8 mouse cellular contexts compared by ENCODE assay signal in the genomic region with DNA sequence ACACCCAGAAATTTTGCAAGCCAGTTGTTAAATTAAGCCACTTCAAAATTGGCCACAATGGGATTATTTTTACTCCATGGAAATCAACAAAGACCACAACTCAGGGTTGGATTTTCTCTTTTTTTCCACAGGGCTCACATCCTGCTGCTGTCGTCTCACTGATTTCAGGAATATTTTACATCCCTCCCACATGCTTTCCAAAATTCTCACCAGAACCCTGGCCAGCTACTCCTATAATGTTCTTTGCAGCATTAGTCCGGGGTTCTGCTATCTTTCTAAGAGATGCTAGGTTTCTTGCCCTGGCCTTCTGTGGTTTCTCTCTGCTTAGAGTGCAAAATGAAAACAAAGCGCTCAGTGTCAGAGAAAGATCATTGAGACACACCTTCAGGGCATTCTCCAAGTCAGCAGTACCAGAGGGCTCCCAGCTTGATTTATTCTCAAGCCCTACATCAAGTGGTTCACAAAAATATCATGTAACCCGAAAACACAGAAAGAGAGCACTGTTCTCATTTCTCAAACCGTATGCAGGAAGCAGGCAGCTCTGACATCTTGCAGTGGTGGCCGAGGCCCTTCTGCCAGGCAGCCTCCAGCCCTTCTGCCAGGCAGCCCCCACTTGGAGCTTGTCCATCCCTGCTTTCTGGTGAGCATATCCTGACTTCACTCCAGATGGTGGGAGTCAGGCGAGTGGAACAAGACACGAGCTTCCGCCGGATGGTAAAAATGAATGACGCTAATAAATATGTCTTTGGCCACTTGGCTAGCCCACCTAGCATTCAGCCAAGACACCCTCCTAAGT.
DNase-seq lines count a peak whose midpoint lies in the region; ATAC-seq and TF ChIP-seq lines count a peak whose summit lies in the region.

No protein-coding gene starts in this region.

- H3K9me3 ChIP-seq in hindbrain, embryonic 13.5 days = no peaks in the 10 kb centered on the region
- H3K9me3 ChIP-seq in limb, embryonic 11.5 days (ENCODE audit: control insufficient read depth, low read length) = no peaks in the 10 kb centered on the region
- H3K9me3 ChIP-seq in stomach, postnatal 0 days (ENCODE audit: control insufficient read depth, low read length) = no peaks in the 10 kb centered on the region
- no peaks in the 10 kb centered on the region for H3K9me3 ChIP-seq in intestine, embryonic 15.5 days

- H3K36me3 ChIP-seq in kidney, adult 2 months (ENCODE audit: control insufficient read depth, insufficient read depth, low read length) = no peaks in the 10 kb centered on the region
- H3K36me3 ChIP-seq in hindbrain, embryonic 13.5 days = no peaks in the 10 kb centered on the region
- H3K36me3 ChIP-seq in limb, embryonic 11.5 days (ENCODE audit: control insufficient read depth, insufficient read depth, low read length) = no peaks in the 10 kb centered on the region
- no peaks in the 10 kb centered on the region for H3K36me3 ChIP-seq in stomach, postnatal 0 days (ENCODE audit: control insufficient read depth, insufficient read depth, low read length)
- no peaks in the 10 kb centered on the region for H3K36me3 ChIP-seq in intestine, embryonic 15.5 days

- no peak for TF ChIP-seq CTCF in kidney, adult 2 months (conservative IDR thresholded peaks at IDR 0.05; ENCODE audit: insufficient read depth, insufficient read length, low read depth, low read length)
- TF ChIP-seq CTCF in stomach, postnatal 0 days (IDR thresholded peaks at IDR 0.05; ENCODE audit: low read depth) = no peak

- H3K9ac ChIP-seq in hindbrain, embryonic 13.5 days = no peak overlapping the region
- no peak overlapping the region for H3K9ac ChIP-seq in limb, embryonic 11.5 days (ENCODE audit: low read length)
- no peak overlapping the region for H3K9ac ChIP-seq in stomach, postnatal 0 days (ENCODE audit: low read length)
- H3K9ac ChIP-seq in intestine, embryonic 15.5 days = no peak overlapping the region

- no peak overlapping the region for H3K4me2 ChIP-seq in hindbrain, embryonic 13.5 days
- no peak overlapping the region for H3K4me2 ChIP-seq in limb, embryonic 11.5 days (ENCODE audit: low read depth, severe bottlenecking)
- no peak overlapping the region for H3K4me2 ChIP-seq in stomach, postnatal 0 days (replicated peaks; ENCODE audit: low read depth)
- no peak overlapping the region for H3K4me2 ChIP-seq in intestine, embryonic 15.5 days (replicated peaks)

- TF ChIP-seq EP300 in stomach, postnatal 0 days (optimal IDR thresholded peaks at IDR 0.05) = no peak

- no peaks in the 10 kb centered on the region for H3K27me3 ChIP-seq in kidney, adult 2 months (replicated peaks; ENCODE audit: control insufficient read depth, insufficient read depth, low read length)
- no peaks in the 10 kb centered on the region for H3K27me3 ChIP-seq in hindbrain, embryonic 13.5 days
- no peaks in the 10 kb centered on the region for H3K27me3 ChIP-seq in limb, embryonic 11.5 days (ENCODE audit: control insufficient read depth, insufficient read depth, low read length)
- no peaks in the 10 kb centered on the region for H3K27me3 ChIP-seq in stomach, postnatal 0 days (ENCODE audit: control insufficient read depth, insufficient read depth, low read length)
- H3K27me3 ChIP-seq in intestine, embryonic 15.5 days (replicated peaks) = no peaks in the 10 kb centered on the region

- DNase-seq in kidney, adult 2 months = peak; percentile 10
- no peak for DNase-seq in kidney, adult 18-20 months
- DNase-seq in cerebellum, postnatal 14 days = peak; percentile 93 to 96
- peak; percentile 28 for DNase-seq in limb, embryonic 11.5 days (ENCODE audit: low spot score)
- peak; percentile 14 for DNase-seq in stomach, postnatal 0 days (ENCODE audit: low spot score)
- DNase-seq in natural killer cell, adult 2 months (ENCODE audit: low spot score in 2 of 2) = no peak

- no peak overlapping the region for H3K27ac ChIP-seq in kidney, adult 2 months (ENCODE audit: insufficient read depth, low read depth, low read length)
- H3K27ac ChIP-seq in hindbrain, embryonic 13.5 days = no peak overlapping the region
- H3K27ac ChIP-seq in limb, embryonic 11.5 days (replicated peaks; ENCODE audit: low read depth, low read length) = no peak overlapping the region
- peak overlapping the region; percentile 49; the same call in 1 of the 2 replicates for H3K27ac ChIP-seq in stomach, postnatal 0 days (replicated peaks)
- no peak overlapping the region for H3K27ac ChIP-seq in intestine, embryonic 15.5 days

- TF ChIP-seq POLR2A in kidney, adult 2 months (IDR thresholded peaks at IDR 0.05; ENCODE audit: low read depth, low read length) = no peak

- 40% methylated on average over 11 of the region's 11 CpGs for WGBS in kidney, adult 2 months
- 69% methylated on average over 11 of the region's 11 CpGs for WGBS in hindbrain, embryonic 13.5 days
- WGBS in limb, embryonic 11.5 days = 31% methylated on average over 11 of the region's 11 CpGs
- 55% methylated on average over 11 of the region's 11 CpGs for WGBS in stomach, postnatal 0 days
- WGBS in intestine, embryonic 15.5 days = 44% methylated on average over 11 of the region's 11 CpGs

- H3K4me1 ChIP-seq in kidney, adult 2 months (ENCODE audit: control insufficient read depth, insufficient read depth, low read length) = no peaks in the 10 kb centered on the region; the same call in 1 of the 2 replicates
- peaks cover 32% of the 10 kb centered on the region for H3K4me1 ChIP-seq in hindbrain, embryonic 13.5 days (replicated peaks)
- peaks cover 16% of the 10 kb centered on the region for H3K4me1 ChIP-seq in limb, embryonic 11.5 days (ENCODE audit: control insufficient read depth, insufficient read depth, low read length)
- no peaks in the 10 kb centered on the region for H3K4me1 ChIP-seq in stomach, postnatal 0 days (replicated peaks; ENCODE audit: control insufficient read depth, insufficient read depth)
- H3K4me1 ChIP-seq in intestine, embryonic 15.5 days (replicated peaks) = peaks cover 2% of the 10 kb centered on the region; the same call in 1 of the 2 replicates

- ATAC-seq in hindbrain, embryonic 13.5 days (ENCODE audit: low FRiP score) = peak; percentile 63; the same call in 1 of the 2 replicates
- no peak; the same call in 1 of the 2 replicates for ATAC-seq in limb, embryonic 11.5 days (ENCODE audit: insufficient number of reproducible peaks, low FRiP score, low TSS enrichment, low read depth)
- ATAC-seq in stomach, postnatal 0 days (ENCODE audit: low FRiP score, low TSS enrichment) = no peak
- ATAC-seq in intestine, embryonic 15.5 days = no peak

- no peak overlapping the region for H3K4me3 ChIP-seq in kidney, adult 2 months (ENCODE audit: insufficient read depth, low read depth, low read length)
- no peak overlapping the region for H3K4me3 ChIP-seq in hindbrain, embryonic 13.5 days
- H3K4me3 ChIP-seq in limb, embryonic 11.5 days (ENCODE audit: low read depth, low read length) = no peak overlapping the region
- H3K4me3 ChIP-seq in stomach, postnatal 0 days (ENCODE audit: low read depth, low read length) = no peak overlapping the region
- no peak overlapping the region for H3K4me3 ChIP-seq in intestine, embryonic 15.5 days (replicated peaks)

Comparison
In these comparisons a context has a peak if more than half of its experiments do, and no peak if none do; other contexts are left out.
1. DNase-seq: peak in kidney, adult 2 months (single experiment), cerebellum, postnatal 14 days (2 of 2), limb, embryonic 11.5 days (single experiment) and stomach, postnatal 0 days (single experiment); none in kidney, adult 18-20 months (single experiment) and natural killer cell, adult 2 months (0 of 2).